Mouse (Mus musculus) right cerebral cortex, postnatal 14 days (tissue): ENCODE results near the gene Crtac1.

Source experiments
- DNase-seq: peaks from one replicate; pipeline ENCODE4 v3.0.0; 2022

The Crtac1 gene

DNA sequence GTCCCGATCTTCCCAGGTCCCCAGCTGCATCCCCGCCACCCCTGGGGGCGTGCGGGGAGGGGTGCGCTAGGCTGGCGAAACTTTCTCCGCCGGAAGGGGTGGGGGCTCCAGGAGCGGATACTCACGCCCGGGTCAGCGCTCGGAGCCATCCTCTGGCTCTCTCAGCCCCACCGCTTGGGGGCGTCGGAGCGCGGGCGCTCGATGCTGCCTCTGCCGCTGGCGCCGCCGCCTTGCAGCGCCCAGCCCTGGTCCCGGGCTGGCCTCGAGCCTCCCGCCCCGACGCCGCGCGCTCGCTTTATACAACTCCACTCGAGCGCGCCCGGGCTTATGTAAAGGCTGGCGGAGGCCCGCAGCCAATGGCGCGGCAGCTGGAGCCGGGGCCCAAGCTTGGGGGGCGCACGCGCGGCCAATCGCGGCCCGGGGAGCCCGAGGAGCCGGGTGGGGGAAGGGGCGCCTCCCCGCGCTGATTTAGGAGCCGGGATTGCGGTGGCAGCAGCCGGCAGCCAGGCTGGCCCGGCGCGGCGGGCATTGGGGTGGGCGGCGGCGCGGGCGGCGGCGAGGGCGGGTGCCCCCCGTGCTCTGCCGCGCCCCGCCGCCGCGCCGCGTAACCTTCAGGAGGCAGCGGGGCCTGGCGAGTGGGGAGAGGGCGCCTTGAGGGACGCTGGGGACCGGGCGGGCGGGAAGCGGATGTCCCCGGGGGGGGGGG, at the start of gene Crtac1:
Gene Crtac1 (minus strand): TSS at position 299 of the 706 bp plus-strand sequence.
- DNase-seq, result peak; percentile 92

DNA sequence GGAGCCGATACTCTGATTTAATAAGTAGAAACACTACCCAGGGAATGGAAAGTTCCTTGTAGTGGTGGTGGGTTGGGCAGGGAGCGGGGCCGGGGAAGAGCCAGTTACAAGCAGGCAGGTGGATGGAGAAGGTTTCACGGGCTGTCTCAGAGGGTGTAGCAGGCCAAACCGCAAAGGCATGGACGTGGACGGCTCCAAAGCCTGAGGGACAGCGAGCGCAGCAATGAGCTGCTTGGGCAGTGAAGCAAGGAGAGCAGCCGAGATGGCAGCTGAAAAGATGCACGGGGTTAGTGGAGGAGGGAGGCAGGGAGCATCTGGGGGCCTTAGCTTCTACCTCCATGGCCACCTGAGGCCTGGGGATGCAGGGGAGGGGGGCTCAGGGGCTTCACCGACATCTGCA, 46.7 kb upstream of the Crtac1 start:
- no peak for DNase-seq

DNA sequence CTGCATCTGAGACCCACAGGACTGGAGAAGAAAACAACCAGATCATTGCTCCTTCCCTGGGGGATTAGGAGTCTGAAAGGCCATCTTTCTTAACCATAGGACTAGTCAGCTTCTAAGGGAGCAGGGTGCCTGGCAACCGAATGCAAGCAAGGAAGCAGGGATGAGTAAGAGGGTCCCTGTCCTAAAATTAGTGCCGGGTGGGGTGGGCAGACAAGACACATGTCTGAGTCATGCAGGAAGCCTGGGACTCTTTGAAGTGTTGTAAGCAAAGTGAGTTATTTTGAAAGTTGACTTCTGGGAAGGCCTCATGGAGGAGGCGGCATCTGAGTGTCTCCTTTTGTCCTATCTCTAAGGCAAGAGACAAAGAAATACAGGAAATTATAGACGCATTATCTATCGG, 46.2 kb upstream of the Crtac1 start:
- DNase-seq, result no peak

DNA sequence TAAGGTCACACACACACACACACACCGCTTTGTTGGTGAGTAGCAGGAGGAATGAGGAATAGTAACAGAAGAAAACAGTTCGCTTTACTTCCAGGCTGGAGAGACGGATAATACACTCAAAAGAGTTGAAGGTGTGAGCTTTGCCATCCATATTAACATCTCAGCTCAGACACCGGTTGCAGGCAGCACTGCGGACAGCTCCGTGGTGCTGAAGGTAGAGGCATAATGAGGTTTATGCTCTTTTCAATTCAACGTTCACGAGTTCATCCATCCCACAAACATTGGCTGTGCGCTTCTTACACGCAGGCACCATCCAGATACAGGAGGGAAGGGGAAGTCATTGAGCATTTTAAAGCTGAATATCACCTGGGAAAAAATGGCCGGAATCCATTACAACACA, 41.2 kb upstream of the Crtac1 start:
- no peak for DNase-seq

DNA sequence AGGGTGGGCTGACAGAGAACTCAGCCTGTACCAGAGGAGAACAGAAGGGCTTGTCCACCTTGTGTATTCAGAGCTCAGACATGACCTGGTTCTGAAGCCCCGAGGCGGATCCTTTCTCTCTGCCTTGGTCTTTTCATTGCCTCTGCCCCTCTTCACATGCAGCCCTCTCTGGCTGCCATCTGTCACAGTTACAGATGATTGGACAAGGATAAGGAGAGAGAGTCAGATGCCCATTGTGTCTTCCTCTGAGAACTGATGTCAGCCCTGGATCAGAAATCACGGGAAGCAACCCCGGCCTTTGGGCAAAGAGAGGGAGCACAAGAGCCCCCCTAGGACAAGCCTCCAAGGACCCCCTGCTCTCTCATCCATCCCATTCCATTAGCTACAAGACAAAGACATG, 40.0 kb upstream of the Crtac1 start:
- no peak for DNase-seq

DNA sequence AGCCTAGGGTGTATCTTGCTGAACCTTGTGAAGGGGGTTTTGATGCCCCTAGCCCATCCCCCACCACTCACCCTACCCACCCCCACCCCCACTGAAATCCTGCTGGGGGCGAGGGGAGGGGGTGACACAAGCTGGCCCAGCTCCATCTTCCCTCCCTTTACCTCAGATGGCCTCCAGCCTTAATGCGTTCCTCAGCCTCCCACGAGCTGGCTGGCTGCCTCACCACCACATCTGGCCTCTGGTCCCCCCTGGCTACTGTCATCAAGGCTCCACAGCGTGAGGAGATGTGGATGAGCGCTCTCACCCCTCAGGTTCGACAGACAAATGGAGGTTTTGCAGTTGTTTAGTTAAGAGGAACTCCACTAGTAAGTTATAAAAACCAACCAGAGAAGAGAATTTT, 30.3 kb upstream of the Crtac1 start:
- no peak for DNase-seq

DNA sequence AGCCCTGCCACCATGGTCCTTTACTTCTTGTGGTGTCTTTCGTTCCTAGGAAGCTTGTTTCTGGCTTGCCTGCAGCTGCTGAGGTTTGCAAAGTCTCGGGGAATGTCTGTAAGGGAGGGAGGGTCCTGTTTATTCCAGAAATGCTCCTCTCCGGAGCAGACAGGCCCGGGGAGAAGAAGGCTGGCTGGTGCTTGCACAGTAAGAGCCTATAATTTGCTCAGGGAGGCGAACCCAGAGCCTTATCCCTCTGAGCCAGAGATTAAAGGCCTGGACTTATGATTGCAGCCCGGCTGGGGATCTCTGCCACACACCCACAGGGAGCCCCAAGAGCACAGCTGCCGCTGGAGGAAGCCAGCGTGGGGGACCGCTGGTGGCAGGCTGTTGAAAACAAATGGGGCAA, 29.8 kb upstream of the Crtac1 start:
- no peak for DNase-seq

DNA sequence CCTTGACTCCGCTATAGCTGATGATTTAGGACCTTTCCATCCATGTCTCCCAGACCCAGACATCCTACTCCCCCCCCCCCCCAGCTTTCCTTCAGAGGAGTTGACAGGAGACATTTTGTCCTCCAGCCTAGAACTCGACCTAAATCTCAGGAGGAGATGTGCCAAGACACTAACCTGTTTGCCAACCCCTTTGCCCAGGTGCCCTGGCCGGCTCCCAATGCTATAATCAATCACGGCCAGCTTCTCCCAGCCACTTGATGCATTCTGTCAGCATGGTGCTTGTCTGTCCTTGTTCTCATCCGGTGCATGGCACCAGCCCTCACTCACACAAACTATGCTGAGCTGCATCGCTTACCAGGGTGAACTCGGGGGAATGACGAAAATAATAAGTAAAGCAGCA, 27.9 kb upstream of the Crtac1 start:
- DNase-seq, result no peak

DNA sequence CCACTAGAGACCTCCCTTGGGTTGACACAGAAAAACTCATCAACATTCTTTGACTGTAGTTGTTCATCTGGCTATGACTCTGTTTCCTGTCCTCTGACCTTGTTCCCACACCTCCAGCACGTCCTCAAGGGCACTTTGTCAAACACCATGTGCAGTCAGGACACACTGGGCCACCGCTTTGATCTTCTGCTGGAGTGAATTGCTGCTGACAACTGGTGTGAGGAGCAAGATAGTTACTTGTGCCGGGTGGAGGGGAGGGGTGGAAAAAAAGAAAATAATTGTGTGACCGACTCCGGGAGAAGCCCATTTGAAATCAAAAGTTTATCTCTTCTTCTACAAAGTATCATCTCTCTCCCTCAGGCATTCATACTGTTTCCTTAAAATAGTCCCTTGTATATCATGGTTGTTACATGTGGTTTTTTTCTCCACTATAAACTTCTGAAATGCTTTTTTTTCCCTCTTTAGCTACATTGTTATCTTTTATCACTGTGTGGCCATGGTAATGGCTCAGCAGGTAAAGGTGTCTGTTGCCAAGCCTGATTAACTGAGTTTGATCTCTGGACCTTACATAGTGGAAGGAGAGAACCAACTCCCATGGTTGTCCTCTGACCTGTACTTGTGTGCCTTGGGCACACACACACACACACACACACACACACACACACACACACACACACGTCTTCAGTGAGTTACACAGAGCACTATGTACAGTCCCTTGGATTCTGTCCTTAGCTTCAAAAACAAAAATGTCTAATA, 23.1 kb upstream of the Crtac1 start:
- no peak for DNase-seq

DNA sequence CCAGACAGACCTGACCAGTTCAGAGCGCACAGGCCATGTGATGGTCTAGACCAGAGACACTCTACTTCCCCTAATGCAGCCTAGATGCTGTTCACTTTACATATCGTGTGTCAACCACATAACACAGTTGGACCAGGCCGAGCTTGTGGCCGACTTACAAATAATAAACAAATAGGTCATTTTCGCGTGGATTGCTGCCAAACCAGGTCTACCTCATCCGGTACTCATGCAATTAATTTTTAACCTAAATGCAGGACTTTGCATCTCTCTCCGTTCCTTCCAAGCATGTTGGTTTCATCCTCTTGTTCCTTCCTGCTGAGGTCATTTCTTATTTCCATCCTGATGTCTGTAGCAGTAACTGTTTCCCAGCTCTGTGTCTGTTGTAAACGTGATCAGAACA, 22.4 kb upstream of the Crtac1 start:
- DNase-seq, result no peak

DNA sequence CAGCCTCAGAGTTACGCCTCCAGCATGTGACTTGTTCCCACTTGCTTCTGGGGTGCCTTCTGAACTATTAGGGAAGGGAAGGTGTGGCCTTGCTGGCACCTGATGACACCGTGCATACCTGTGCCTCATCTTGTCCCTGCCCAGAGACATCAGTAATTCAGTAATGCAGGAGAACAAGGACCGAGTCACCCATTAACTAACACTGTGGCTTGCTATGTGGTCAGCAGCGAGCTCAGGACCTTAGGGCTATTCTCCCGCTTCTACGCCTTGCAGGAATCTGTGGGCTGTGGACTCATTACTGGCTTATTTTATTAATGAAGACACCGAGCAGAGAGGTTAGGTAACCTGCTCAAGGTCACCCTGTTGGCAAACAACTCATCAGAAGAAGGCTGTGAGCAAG, 21.0 kb upstream of the Crtac1 start:
- no peak for DNase-seq

DNA sequence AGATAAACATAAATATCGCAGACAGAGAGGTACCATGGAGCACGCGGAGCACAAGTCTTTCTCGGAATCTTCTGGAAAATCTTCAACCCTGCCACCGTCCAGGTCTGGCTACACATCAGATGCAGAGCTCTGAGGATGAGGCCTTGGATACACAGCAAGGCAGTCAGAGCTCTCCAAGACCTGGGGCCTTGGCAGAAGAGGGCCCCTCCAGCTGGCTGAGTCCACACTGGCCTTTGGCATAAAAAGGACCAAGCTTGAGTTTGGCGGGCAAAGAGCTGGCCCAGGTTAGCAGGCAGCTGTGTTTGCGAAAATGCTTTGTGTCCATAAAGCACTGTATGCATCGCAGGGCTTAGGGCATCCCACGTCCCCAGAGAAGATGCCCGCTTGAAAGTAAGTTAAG, 17.0 kb upstream of the Crtac1 start:
- DNase-seq, result no peak

DNA sequence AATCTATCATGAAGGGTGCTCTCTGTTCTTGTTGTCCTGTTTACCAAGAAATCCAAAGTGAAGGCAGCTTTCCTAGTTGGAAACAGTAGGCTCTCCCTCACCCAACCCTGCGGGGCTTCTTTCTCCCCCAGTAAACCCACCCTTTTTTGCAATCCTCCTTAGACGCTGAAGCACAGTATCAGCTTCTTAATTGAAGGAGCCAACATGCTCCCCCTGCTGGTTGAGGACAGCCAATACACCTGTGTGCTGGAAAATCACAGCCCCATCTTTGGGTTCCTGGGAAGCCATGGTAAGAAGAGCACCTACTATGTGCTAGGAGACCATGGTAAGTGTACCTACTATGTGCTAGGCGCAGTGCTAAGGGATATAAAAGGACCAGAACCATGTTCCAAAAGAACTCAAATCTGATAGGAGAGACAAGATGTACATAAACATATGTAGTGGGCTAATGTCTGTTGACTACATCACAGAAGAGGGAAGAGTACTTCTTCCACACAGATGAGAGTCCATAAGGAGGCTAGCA, 12.4 kb upstream of the Crtac1 start:
- DNase-seq, result no peak

DNA sequence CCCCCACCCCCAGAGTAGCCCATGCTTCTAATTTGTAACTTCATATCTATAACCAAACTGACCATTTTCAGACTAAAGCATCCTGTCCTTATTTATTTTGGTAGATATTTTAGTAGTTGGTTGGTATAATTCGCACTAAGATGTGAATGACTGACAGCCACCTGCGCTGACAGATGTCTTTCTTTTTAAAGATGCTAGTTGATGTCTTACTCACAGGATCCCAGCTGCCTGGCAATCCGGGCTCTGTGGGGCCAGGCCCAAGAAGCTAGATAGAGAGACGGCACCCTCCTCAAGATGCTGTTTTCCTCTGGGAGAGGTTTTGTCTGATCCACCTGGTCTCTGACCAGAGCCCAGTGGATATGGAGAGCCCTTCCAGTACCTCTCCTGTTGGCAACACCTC, 11.7 kb upstream of the Crtac1 start:
- no peak for DNase-seq

DNA sequence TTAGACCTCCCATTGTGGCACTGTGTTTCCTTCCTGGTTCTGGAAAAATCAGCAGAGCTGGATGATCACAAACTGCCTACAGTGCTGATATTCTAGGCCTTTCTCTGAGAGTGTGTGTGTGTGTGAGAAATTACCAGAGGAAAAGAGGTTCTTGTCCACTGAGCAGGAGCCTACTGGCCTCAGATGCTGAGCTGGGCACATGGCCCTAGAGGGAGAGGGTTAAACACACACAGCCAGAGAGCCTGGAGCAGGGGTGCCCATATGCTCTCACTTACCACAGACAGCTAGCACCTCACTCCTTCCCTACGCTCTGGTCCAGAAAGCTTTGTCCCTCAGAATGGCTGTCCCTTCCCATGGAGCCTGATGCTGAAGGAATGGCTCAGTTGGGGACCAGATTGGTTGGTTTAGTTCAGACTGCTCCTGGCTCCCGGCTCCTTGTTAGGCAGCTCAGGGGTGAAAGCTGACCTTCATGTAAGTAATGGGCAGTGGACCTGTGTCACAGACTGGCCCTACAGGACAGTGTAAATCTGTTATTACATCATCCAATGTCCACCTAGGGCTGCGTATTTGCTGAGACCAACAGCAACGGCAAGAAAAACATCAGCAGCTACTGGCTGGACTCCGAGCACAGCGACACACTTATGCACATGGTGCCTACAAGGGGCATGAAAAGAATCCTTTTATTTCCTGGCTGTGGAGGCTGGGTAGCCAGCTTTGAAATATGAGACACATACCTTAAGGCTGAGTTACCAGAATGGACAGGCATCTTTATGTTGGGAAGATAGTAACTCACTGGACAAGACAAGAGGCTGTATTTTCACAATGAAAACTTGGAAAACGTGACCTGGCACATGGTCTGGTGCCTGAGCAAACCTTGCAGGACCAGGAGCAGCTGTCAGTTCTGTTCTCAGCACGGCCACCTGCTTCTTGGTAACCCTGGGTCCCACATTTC, 10.9 kb upstream of the Crtac1 start:
- no peak for DNase-seq

DNA sequence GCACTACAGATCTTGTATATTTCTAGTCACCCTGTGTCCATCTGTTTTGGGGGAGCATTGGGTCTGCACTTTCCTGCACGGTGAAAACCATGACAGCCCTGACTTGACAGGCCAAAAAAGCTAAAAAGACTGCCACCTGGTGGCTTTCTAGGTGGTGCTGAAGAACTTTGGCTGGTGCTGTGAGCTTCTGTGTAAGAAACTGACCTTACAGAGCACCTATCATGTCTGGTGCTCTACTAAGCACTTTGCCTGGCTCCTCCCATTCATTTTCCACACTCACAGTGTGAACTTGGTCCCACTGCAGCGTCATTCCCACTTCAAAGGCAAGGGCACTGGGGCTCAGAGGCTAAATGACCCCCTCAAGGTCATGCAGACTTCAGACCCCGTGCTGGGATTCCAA, 8.5 kb upstream of the Crtac1 start:
- DNase-seq, result no peak

DNA sequence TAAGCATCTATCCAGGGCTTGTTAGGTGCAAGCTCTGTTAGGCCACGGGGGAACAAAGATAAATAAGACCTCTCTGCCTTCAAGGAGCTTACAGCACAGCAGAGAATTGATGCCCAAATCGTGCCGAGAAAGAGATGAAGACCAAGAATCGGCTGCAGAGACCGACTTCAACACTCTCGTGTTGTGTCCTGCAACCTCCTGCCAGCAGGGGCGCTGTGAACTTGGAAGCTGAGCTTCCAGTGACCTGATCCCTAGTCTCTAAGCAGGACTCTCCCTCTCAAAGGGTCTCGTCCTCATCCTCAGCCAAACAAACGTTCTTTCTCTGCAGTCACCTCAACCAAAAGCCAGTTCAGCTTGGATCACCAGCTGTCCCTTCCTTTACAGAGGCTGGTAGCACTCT, 7.8 kb upstream of the Crtac1 start:
- peak; percentile 27 for DNase-seq

DNA sequence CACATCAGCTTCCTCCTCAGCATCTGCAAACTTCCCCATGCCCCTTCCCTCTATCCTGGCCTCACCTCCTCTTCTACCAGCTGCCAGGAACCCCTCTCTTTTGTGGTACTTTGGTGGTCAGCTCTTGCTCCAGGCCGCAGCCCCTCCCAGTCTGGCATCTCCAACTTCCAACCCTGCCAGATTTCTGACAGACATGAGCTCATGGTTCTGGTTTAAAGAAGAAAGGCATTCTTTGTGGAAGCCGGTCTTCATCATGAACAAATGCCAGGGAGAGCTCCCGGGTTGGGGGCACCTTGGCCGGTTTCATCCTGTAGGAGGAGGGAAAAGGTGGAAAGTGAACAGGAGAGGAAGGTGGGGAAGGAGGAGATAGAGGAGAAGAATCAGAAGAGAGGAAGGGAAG, 4.0 kb upstream of the Crtac1 start:
- no peak for DNase-seq

DNA sequence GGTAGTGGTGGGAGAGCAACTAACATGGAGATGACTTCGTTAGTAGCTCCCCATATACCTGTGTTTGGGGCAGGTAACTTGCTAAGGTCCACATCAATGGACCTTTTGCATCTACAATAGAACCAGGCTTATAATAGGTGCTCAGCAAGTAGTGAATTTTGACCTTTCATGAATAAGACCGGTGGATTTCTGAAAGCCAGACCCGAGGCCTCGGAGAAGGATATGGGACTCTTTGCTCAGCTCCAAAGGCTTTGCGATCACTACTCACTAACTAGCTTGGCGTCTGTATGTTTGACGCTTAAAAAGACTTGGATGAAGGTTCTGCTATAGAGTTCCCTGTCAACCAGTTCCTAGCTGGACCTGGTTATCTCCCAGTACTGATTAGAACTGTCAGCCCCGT, 1.2 kb upstream of the Crtac1 start:
- no peak for DNase-seq

DNA sequence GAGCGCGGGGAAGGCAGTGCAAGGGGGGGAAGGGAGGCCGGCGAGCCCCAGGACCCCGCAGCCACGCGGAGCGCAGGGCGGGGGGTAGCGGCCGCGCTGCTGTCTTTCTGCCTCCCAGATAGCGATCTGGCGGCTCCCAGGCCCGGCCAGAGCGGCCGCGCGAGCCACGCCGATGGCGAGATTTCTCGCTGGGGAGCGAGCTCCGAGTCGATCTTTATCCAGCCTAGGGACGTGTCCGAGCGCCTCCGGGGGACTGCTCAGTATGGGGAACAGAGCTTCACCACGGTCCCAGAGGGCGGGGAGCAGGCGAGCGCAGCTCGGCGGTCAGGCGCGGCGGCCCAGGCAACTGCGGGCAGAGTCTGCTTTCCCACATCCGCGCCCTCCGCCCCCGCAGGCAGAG, 608 bp upstream of the Crtac1 start:
- DNase-seq, result peak; percentile 60

DNA sequence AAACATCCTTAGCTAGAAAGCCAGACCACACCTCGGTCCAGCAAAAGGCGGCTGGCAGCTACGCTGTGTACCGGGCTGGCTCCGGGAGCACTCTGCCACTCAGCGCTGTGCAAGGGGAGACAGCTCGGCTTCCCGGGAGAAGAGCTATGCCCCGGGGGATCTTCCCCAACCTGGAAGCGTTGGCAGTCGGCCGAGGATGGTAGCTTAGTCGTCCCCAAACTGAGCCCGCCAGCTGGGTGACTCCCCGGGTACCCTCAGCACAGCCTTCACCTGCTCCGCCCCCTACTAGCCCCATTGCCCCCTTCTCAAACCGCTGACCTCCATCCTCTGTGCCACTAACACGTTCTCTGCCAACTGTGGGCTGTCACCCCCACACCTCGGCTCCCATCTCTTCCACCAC, 602 bp downstream of the Crtac1 start:
- peak; percentile 63 for DNase-seq

DNA sequence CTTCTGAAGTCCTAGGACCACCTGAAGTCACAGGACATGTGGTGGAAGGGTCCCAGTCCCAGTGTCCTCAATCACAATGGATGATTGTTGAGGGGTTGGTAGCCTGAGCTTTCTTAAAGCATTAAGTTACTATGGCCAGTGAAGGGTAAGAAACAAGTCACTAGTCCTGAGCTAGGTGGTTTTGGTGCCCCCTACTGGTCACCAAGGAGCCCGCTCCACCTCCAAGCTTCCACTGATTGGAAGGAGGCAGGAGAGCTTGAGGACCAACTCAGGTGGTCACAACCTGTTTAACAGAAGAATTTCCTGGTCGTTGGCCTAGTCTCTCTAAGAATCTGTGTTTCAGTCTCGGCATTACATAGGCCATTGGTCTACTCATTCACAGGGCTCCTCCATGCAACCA, 2.2 kb downstream of the Crtac1 start:
- peak; percentile 75 for DNase-seq

DNA sequence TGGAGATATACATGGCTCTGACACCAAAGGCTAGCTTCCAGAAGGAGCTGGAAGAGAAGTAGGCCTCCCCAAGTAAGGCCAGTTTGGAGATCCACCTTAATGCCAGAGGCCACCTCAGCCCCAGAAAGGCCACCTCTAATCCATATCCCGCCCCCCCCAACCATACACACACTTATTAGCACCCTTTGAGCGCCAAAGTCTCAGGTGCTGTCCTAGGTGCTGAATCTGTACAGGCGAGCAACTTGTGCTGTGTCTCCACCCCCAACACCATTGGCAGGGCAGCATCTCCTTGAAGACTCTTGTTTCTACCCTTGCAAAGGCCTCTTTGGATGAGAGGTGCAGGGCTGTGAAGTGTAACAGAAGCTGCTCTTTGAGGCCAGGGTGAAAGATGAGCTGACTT, 6.4 kb downstream of the Crtac1 start:
- DNase-seq, result no peak
